Mouse (Mus musculus) stomach, postnatal 0 days (tissue): ENCODE data around the gene Ttc41.

ENCODE experiments used
- CTCF ChIP-seq: IDR thresholded peaks from 2 replicates; pipeline ENCODE4 v1.5.1; 2016; ENCODE audit warnings: antibody characterized with exemption, low read depth, mild to moderate bottlenecking, moderate library complexity
- EP300 ChIP-seq: optimal IDR thresholded peaks from 2 replicates; pipeline ENCODE3; 2016; ENCODE audit warnings: antibody characterized with exemption

- TF ChIP-seq CTCF (no peak), EP300 (no peak)
These were observed 105.0 kb downstream of the Ttc41 start for GRCm38 (mm10) chr10:86810612-86811011.
